Mouse (Mus musculus): ENCODE results near the gene Tmpo.

DNA sequence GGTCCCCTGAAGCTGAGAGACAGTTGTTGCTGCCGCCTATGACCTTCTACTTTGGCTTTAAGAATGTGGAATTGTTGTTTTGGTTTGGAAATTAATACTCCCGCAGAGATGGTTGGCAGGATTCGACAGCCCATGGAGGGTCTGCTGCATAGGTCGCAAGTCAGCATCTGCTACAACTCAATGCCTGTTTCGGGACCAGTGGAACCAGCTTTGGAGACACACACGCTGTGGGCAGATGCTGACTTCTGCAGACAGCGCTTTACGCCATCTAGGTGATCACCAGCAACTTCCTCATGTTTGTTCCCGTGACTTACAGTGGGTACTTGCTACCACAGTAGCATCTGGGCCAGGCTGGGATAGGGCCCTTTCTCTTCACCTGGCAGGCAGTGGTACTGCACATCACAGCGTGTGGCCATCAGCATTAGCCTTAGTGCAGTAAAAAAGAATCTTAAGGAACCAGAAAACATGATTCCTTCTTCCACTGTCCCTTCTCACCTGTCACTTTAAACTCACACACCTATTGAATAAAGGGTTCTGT, 38.4 kb downstream of the Tmpo start:
- TF ChIP-seq POLR2A (IDR thresholded peaks at IDR 0.05; ENCODE audit: borderline replicate concordance, insufficient read depth, low read length): no peak
- TF ChIP-seq CTCF (IDR thresholded peaks at IDR 0.05; ENCODE audit: borderline replicate concordance, insufficient read depth, low read depth, low read length): no peak

All from cerebellum, adult 2 months (tissue).